Mouse (Mus musculus): Measurements from ENCODE around the gene Mybpc3. TPM values are rescaled to one million over a fixed set of nuclear protein-coding genes. Genes with fewer than 3 reads are reported as not detected.

The Mybpc3 gene
- polyA plus RNA-seq, 1 experiment from 2014 or later = not detected

DNA sequence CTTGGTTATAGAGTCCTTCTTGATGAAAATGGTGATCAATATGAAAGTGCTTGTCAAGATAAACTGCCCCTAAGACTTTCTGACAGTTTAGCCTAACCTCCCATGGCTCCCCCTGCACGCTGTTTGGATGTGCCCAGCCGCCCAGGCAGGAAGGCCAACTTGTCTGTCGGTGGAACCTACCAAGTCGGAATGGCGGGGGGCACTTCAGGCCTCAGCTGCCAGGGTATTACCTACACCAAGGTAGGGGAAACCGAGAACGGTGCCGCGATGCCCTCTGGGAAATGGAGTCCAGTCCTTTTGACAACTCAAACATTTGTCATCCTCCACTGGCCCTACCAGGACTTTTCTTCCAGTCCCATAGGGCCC, 65.2 kb downstream of the Mybpc3 start:
- H3K27me3 ChIP-seq = no peaks in the 10 kb centered on the region
- H3K9me3 ChIP-seq = no peaks in the 10 kb centered on the region
- peak; percentile 97 for ATAC-seq (ENCODE audit: low FRiP score, low read depth)
- peak overlapping the region; percentile 92 for H3K4me3 ChIP-seq
- H3K27ac ChIP-seq = peak overlapping the region; percentile 74
- peak overlapping the region; percentile 79 for H3K9ac ChIP-seq
- 0 out of 2 replicates have a peak, but pooled peaks cover 3% of the 10 kb centered on the region for H3K36me3 ChIP-seq
- H3K4me1 ChIP-seq = peaks cover 13% of the 10 kb centered on the region
- peak overlapping the region; percentile 87 for H3K4me2 ChIP-seq (replicated peaks)
- WGBS = 0% methylated on average over 9 of the region's 9 CpGs

DNA sequence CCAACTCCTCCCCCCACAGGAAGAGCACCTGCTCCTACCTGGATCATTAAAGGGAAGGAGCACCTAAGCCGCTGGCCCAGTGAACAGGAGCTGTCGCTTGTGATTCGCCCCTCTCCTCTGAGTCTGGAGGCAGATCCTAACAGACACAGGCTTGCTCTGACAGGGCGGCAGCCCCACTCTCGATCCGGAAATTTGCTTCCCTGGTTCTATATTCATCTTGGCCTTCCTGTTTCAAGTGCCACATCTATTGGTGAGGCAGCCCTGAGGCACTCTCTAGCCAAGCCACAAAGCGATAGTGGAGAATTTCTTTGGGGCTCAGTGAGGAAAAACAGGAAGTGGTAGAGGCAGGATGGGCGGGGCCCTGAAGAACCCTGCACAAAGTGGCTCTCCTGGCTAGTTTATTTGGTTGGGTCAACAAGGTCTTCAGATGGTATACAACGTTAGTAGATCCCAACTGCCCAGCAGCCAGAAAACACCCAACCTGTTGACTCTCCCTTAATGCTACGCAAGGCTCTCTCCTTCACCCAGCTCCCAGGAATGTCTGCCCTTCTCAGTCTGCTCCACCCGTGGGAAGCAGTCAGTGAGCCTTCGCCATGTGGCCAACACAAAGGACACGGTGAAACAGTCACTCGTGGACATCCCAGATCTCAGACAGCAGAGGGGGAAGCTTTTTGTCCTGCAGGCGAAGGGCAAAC, 65.9 kb downstream of the Mybpc3 start, which contains the start of gene Madd:
TSS of gene Madd (minus strand) at position 127 of the 695 bp plus-strand sequence.
- Histone ChIP-seq H3K27ac (peak within 1 kb of the TSS; percentile 74), H3K27me3 (no peaks in the 10 kb centered on the region), H3K4me3 (peak within 1 kb of the TSS; percentile 92), H3K4me1 (peaks cover 13% of the 10 kb centered on the region), H3K4me2 (replicated peaks) (peak within 1 kb of the TSS; percentile 87), H3K36me3 (no peaks in the 10 kb centered on the region), H3K9ac (peak within 1 kb of the TSS; percentile 79), H3K9me3 (no peaks in the 10 kb centered on the region)
- ATAC-seq (ENCODE audit: low FRiP score, low read depth) = no peak
- WGBS = 60% methylated on average over 15 of the region's 15 CpGs

Other genes with a start within 250 kb of the Mybpc3 start
- 26.8 and 27.0 TPM in 2 replicates for gene C1qtnf4, start 232.3 kb upstream of the Mybpc3 start, polyA plus RNA-seq (2015; fragmentation: Nextera tagmentation; extraction: Ambion mirVana)
- gene Kbtbd4, start 213.4 kb upstream of the Mybpc3 start, polyA plus RNA-seq (2015; fragmentation: Nextera tagmentation; extraction: Ambion mirVana) = 46.0 and 49.2 TPM in 2 replicates
- 215 and 224 TPM in 2 replicates for gene Ndufs3, start 213.3 kb upstream of the Mybpc3 start, polyA plus RNA-seq (2015; fragmentation: Nextera tagmentation; extraction: Ambion mirVana)
- 80.3 and 89.7 TPM in 2 replicates for gene Celf1, start 177.8 kb upstream of the Mybpc3 start, polyA plus RNA-seq (2015; fragmentation: Nextera tagmentation; extraction: Ambion mirVana)
- gene Rapsn, start 82.5 kb upstream of the Mybpc3 start, polyA plus RNA-seq (2015; fragmentation: Nextera tagmentation; extraction: Ambion mirVana) = 18.3 and 19.2 TPM in 2 replicates
- gene Psmc3, start 64.1 kb upstream of the Mybpc3 start, polyA plus RNA-seq (2015; fragmentation: Nextera tagmentation; extraction: Ambion mirVana) = 316 and 328 TPM in 2 replicates
- gene Slc39a13, start 47.7 kb upstream of the Mybpc3 start, polyA plus RNA-seq (2015; fragmentation: Nextera tagmentation; extraction: Ambion mirVana) = 59.9 and 67.5 TPM in 2 replicates
- 4.6 and 6.0 TPM in 2 replicates for gene Spi1, start 35.8 kb upstream of the Mybpc3 start, polyA plus RNA-seq (2015; fragmentation: Nextera tagmentation; extraction: Ambion mirVana)
- 10.8 and 11.8 TPM in 2 replicates for gene Madd, start 65.7 kb downstream of the Mybpc3 start, polyA plus RNA-seq (2015; fragmentation: Nextera tagmentation; extraction: Ambion mirVana)
- gene Nr1h3, start 84.7 kb downstream of the Mybpc3 start, polyA plus RNA-seq (2015; fragmentation: Nextera tagmentation; extraction: Ambion mirVana) = 1.7 TPM in 2 replicates
- gene Acp2, start 84.7 kb downstream of the Mybpc3 start, polyA plus RNA-seq (2015; fragmentation: Nextera tagmentation; extraction: Ambion mirVana) = 30.2 and 34.6 TPM in 2 replicates
- 23.6 and 26.7 TPM in 2 replicates for gene Ddb2, start 118.8 kb downstream of the Mybpc3 start, polyA plus RNA-seq (2015; fragmentation: Nextera tagmentation; extraction: Ambion mirVana)
- 44.8 and 47.4 TPM in 2 replicates for gene Pacsin3, start 137.8 kb downstream of the Mybpc3 start, polyA plus RNA-seq (2015; fragmentation: Nextera tagmentation; extraction: Ambion mirVana)
- 89.0 and 91.6 TPM in 2 replicates for gene Arfgap2, start 146.8 kb downstream of the Mybpc3 start, polyA plus RNA-seq (2015; fragmentation: Nextera tagmentation; extraction: Ambion mirVana)